In genomic region chr14:57951089-57951488, GRCm38 (mm10) we compare ENCODE assay signal across 9 mouse cellular contexts. TPM values are rescaled to one million over a fixed set of nuclear protein-coding genes. Genes with fewer than 3 reads are reported as not detected.
DNase-seq lines count a peak whose midpoint lies in the region; ATAC-seq and TF ChIP-seq lines count a peak whose summit lies in the region.
"Had no signal": no experiment of that assay in that cellular context is flagged by ENCODE, and none has a peak within 500 bp of the region (broad histone marks: within the 10 kb centered on the region; RNA-seq: fewer than 3 reads in every experiment).

No protein-coding gene starts in this region.

- no peaks in the 10 kb centered on the region for H3K9me3 ChIP-seq in hindbrain, embryonic 10.5 days
- H3K9me3 ChIP-seq in hindbrain, embryonic 12.5 days (replicated peaks) = no peaks in the 10 kb centered on the region
- H3K9me3 ChIP-seq in limb, embryonic 10.5 days (replicated peaks) = no peaks in the 10 kb centered on the region
- H3K9me3 ChIP-seq: embryonic facial prominence, embryonic 12.5 days had no signal

- no peaks in the 10 kb centered on the region for H3K27me3 ChIP-seq in hindbrain, embryonic 10.5 days (ENCODE audit: insufficient read depth, poor library complexity, severe bottlenecking)
- no peaks in the 10 kb centered on the region for H3K27me3 ChIP-seq in hindbrain, embryonic 12.5 days
- no peaks in the 10 kb centered on the region for H3K27me3 ChIP-seq in limb, embryonic 10.5 days (ENCODE audit: low read depth, poor library complexity, severe bottlenecking)
- H3K27me3 ChIP-seq: embryonic facial prominence, embryonic 12.5 days had no signal

- no peak overlapping the region for H3K27ac ChIP-seq in hindbrain, embryonic 10.5 days
- H3K27ac ChIP-seq in hindbrain, embryonic 12.5 days = no peak overlapping the region
- H3K27ac ChIP-seq in limb, embryonic 10.5 days = no peak overlapping the region
- H3K27ac ChIP-seq: embryonic facial prominence, embryonic 12.5 days had no signal

- no peak for TF ChIP-seq POLR2A in brain, embryonic 14.5 days (IDR thresholded peaks at IDR 0.05; ENCODE audit: borderline replicate concordance, extremely low read depth, insufficient read depth, insufficient read length, poor library complexity, severe bottlenecking)

- DNase-seq in hindbrain, embryonic 10.5 days (ENCODE audit: low spot score) = peak; percentile 31
- DNase-seq in thymus, postnatal 0 days (ENCODE audit: low spot score) = peak; percentile 17
- no peak for DNase-seq in thymus, postnatal 25 days
- DNase-seq in brain, embryonic 14.5 days (ENCODE audit: low read depth) = peak; percentile 39
- DNase-seq in limb, embryonic 10.5 days (ENCODE audit: low spot score) = peak; percentile 33
- no peak for DNase-seq in yolk sac, embryonic 10.5 days (ENCODE audit: low spot score)

- H3K4me1 ChIP-seq in hindbrain, embryonic 10.5 days (replicated peaks) = 0 out of 2 replicates have a peak, but pooled peaks cover 4% of the 10 kb centered on the region
- H3K4me1 ChIP-seq in hindbrain, embryonic 12.5 days = no peaks in the 10 kb centered on the region
- no peaks in the 10 kb centered on the region for H3K4me1 ChIP-seq in limb, embryonic 10.5 days
- H3K4me1 ChIP-seq: embryonic facial prominence, embryonic 12.5 days had no signal

- WGBS in hindbrain, embryonic 10.5 days = 24% methylated on average over 2 of the region's 2 CpGs
- WGBS in hindbrain, embryonic 12.5 days = 29% methylated on average over 2 of the region's 2 CpGs
- 26% methylated on average over 2 of the region's 2 CpGs for WGBS in limb, embryonic 10.5 days

- no peak for ATAC-seq in hindbrain, embryonic 12.5 days (ENCODE audit: low FRiP score)
- no peak; the same call in 1 of the 2 replicates for ATAC-seq in erythroid progenitor cell, adult 5-6 weeks (replicated peaks; ENCODE audit: low FRiP score, poor library complexity, severe bottlenecking)

- H3K4me2 ChIP-seq in hindbrain, embryonic 12.5 days (replicated peaks) = no peak overlapping the region
- H3K4me2 ChIP-seq: embryonic facial prominence, embryonic 12.5 days had no signal

- H3K36me3 ChIP-seq in hindbrain, embryonic 10.5 days = peaks cover 11% of the 10 kb centered on the region
- H3K36me3 ChIP-seq in hindbrain, embryonic 12.5 days = peaks cover 12% of the 10 kb centered on the region; the same call in 1 of the 2 replicates
- H3K36me3 ChIP-seq in limb, embryonic 10.5 days = peaks cover 16% of the 10 kb centered on the region

- H3K9ac ChIP-seq in hindbrain, embryonic 12.5 days = no peak overlapping the region
- H3K9ac ChIP-seq: embryonic facial prominence, embryonic 12.5 days had no signal

- peak; percentile 48; the same call in 1 of the 2 replicates for TF ChIP-seq CTCF in brain, embryonic 14.5 days (IDR thresholded peaks at IDR 0.05; ENCODE audit: borderline replicate concordance, extremely low read depth, insufficient read depth, insufficient read length)

- no peak overlapping the region for H3K4me3 ChIP-seq in hindbrain, embryonic 10.5 days
- no peak overlapping the region for H3K4me3 ChIP-seq in hindbrain, embryonic 12.5 days
- H3K4me3 ChIP-seq in limb, embryonic 10.5 days = no peak overlapping the region
- H3K4me3 ChIP-seq: embryonic facial prominence, embryonic 12.5 days had no signal

RNA-seq across cellular contexts. Expression of gene Micu2, which starts 48.0 kb away (rescaled TPM):
- polyA plus RNA-seq in hindbrain, embryonic 10.5 days (2016; fragmentation: Nextera tagmentation; extraction: Ambion mirVana) = 60.3 and 62.0 TPM in 2 replicates
- 73.1 and 84.1 TPM in 2 replicates for polyA plus RNA-seq in hindbrain, embryonic 12.5 days (2016; fragmentation: Nextera tagmentation; extraction: Ambion mirVana)
- polyA plus RNA-seq in thymus, postnatal 0 days (2015; fragmentation: Nextera tagmentation; extraction: Ambion mirVana) = 61.9 and 69.3 TPM in 2 replicates
- 27.8 and 39.9 TPM in 2 replicates for polyA plus RNA-seq in brain, embryonic 14.5 days (2012; rRNA removed)
- polyA plus RNA-seq in limb, embryonic 10.5 days (2016; fragmentation: Nextera tagmentation; extraction: Ambion mirVana) = 59.7 and 68.3 TPM in 2 replicates
- 14.3 and 26.7 TPM in 2 replicates for total RNA-seq in erythroid progenitor cell, adult 5-6 weeks (2015; ENCODE audit: low replicate concordance)
- total RNA-seq in erythroid progenitor cell, adult 5-6 weeks (2017; ENCODE audit: low replicate concordance) = 39.6 and 45.7 TPM in 2 replicates

Comparison
In these comparisons a context has a peak if more than half of its experiments do, and no peak if none do; other contexts are left out.
1. DNase-seq: peak in hindbrain, embryonic 10.5 days (single experiment), thymus, postnatal 0 days (single experiment), brain, embryonic 14.5 days (single experiment) and limb, embryonic 10.5 days (single experiment); none in thymus, postnatal 25 days (single experiment) and yolk sac, embryonic 10.5 days (single experiment).